Mouse (Mus musculus): ENCODE measurements around the gene Zfp609.
"Not testable (repeated sequence)": the region's sequence is repeated elsewhere in the genome, so short reads cannot be mapped to it uniquely, and the experiment has no call there.

Gene Zfp609

GRCm38 (mm10) chr9:65724471-65725290 lies 102.7 kb downstream of the Zfp609 start:
- no peak for DNase-seq (ENCODE audit: low read depth, low spot score)

GRCm38 (mm10) chr9:65721161-65721566 lies 106.2 kb downstream of the Zfp609 start:
- peak; percentile 71 for DNase-seq (ENCODE audit: low read depth, low spot score)

GRCm38 (mm10) chr9:65718195-65718594 lies 109.2 kb downstream of the Zfp609 start:
- no peak for DNase-seq (ENCODE audit: low read depth, low spot score)

- DNase-seq (ENCODE audit: low read depth, low spot score): peak; percentile 85
Measured at GRCm38 (mm10) chr9:65703926-65704595, 123.3 kb downstream of the Zfp609 start.

- peak; percentile 67 for DNase-seq (ENCODE audit: low read depth, low spot score)
Measured at GRCm38 (mm10) chr9:65703241-65703640, 124.1 kb downstream of the Zfp609 start.

GRCm38 (mm10) chr9:65702286-65702685 lies 125.1 kb downstream of the Zfp609 start:
- no peak for DNase-seq (ENCODE audit: low read depth, low spot score)

- DNase-seq (ENCODE audit: low read depth, low spot score): no peak
Measured at GRCm38 (mm10) chr9:65700504-65700903, 126.9 kb downstream of the Zfp609 start.

- DNase-seq (ENCODE audit: low read depth, low spot score): no peak
Measured at GRCm38 (mm10) chr9:65697992-65698391, 129.4 kb downstream of the Zfp609 start.

GRCm38 (mm10) chr9:65697356-65697755 lies 130.0 kb downstream of the Zfp609 start:
- no peak for DNase-seq (ENCODE audit: low read depth, low spot score)

- DNase-seq (ENCODE audit: low read depth, low spot score): no peak
Measured at GRCm38 (mm10) chr9:65696337-65696736, 131.0 kb downstream of the Zfp609 start.

- no peak for DNase-seq (ENCODE audit: low read depth, low spot score)
Measured at GRCm38 (mm10) chr9:65695646-65696045, 131.7 kb downstream of the Zfp609 start.

GRCm38 (mm10) chr9:65692959-65693603 lies 134.3 kb downstream of the Zfp609 start:
- no peak for DNase-seq (ENCODE audit: low read depth, low spot score)

GRCm38 (mm10) chr9:65692466-65692865 lies 134.9 kb downstream of the Zfp609 start:
- no peak for DNase-seq (ENCODE audit: low read depth, low spot score)

GRCm38 (mm10) chr9:65689869-65690268 lies 137.5 kb downstream of the Zfp609 start:
- DNase-seq (ENCODE audit: low read depth, low spot score): not testable (repeated sequence)

- no peak for DNase-seq (ENCODE audit: low read depth, low spot score)
Measured at GRCm38 (mm10) chr9:65684704-65685103, 142.7 kb downstream of the Zfp609 start.

GRCm38 (mm10) chr9:65682994-65683393 lies 144.4 kb downstream of the Zfp609 start:
- no peak for DNase-seq (ENCODE audit: low read depth, low spot score)

GRCm38 (mm10) chr9:65682183-65682582 lies 145.2 kb downstream of the Zfp609 start:
- no peak for DNase-seq (ENCODE audit: low read depth, low spot score)

GRCm38 (mm10) chr9:65681634-65681940 lies 145.8 kb downstream of the Zfp609 start:
- DNase-seq (ENCODE audit: low read depth, low spot score): no peak

- no peak for DNase-seq (ENCODE audit: low read depth, low spot score)
Measured at GRCm38 (mm10) chr9:65680938-65681633, 146.3 kb downstream of the Zfp609 start.

- peak; percentile 87 for DNase-seq (ENCODE audit: low read depth, low spot score)
Measured at GRCm38 (mm10) chr9:65679181-65679761, 148.1 kb downstream of the Zfp609 start.

GRCm38 (mm10) chr9:65677119-65677462 lies 150.3 kb downstream of the Zfp609 start:
- no peak for DNase-seq (ENCODE audit: low read depth, low spot score)
